ENCODE assay signal across 8 mouse cellular contexts in the genomic region with DNA sequence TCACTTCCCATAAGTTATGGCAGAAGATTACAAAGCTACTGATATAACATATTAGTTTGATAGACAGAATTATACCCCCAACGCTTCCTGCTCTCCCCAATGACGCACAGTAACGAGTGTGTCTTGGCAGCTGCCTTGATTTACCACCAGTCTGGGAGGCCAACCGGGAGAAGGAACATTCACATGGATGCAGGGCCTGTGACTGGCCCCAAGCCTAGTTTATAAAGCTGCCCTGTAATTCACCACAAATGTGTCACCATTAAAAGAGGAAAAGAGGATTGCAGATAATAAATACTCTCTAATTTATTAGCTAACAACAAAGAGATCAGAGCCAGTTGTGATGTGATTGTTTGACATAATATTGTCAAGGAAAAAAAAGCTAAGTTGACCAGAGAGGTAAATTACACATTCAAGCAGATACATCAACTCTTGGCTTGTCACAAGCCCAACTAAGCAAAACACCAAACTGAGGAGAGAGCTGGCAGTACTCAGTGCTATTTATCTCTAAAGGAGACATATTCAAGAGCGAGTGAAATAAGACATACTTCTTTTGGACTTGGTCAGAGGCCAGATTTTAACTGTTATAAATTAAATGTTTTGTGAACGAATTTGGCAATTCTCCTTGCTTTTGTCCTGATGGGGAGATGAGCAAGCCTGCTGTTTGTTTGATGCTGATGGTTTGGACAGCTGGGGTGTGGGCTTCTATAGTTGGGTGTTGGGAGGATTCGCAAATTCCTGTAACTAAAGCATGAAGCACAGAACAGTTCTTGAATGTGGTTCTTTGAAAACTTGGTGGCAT.
DNase-seq lines count a peak whose midpoint lies in the region; ATAC-seq and TF ChIP-seq lines count a peak whose summit lies in the region.

No protein-coding gene starts in this region.

- no peak for TF ChIP-seq EP300 in heart, postnatal 0 days (IDR thresholded peaks at IDR 0.05; ENCODE audit: low read depth)

- no peak overlapping the region for H3K4me2 ChIP-seq in heart, postnatal 0 days (ENCODE audit: low read depth, low read length)

- H3K36me3 ChIP-seq in heart, postnatal 0 days (replicated peaks; ENCODE audit: control insufficient read depth, insufficient read depth, low read length): no peaks in the 10 kb centered on the region

- DNase-seq in layer of hippocampus, adult 11-12 months (ENCODE audit: low spot score): peak; percentile 15
- no peak for DNase-seq in layer of hippocampus, postnatal 25 days (ENCODE audit: extremely low spot score in 1 of 2, low spot score in 1 of 2)
- DNase-seq in heart, postnatal 0 days (ENCODE audit: low spot score): no peak
- DNase-seq in layer of hippocampus, adult 9-11 months: peak; percentile 38
- DNase-seq in urinary bladder, postnatal 14 days (ENCODE audit: low spot score): peak; percentile 73
- no peak for DNase-seq in cerebellum, adult 11-12 months
- DNase-seq in gastrocnemius, adult 18-20 months (ENCODE audit: low spot score): no peak
- DNase-seq in frontal cortex, postnatal 14 days (ENCODE audit: low spot score in 2 of 2): no peak

- 0 out of 2 replicates have a peak, but pooled peaks have one; percentile 11 for ATAC-seq in heart, postnatal 0 days (ENCODE audit: insufficient read depth, low read depth)

- H3K4me3 ChIP-seq in heart, postnatal 0 days (ENCODE audit: low read depth, low read length): no peak overlapping the region

- peak overlapping the region; percentile 71 for H3K27ac ChIP-seq in heart, postnatal 0 days (ENCODE audit: low read depth)

- peaks cover 12% of the 10 kb centered on the region; the same call in 1 of the 2 replicates for H3K4me1 ChIP-seq in heart, postnatal 0 days (ENCODE audit: control insufficient read depth, insufficient read depth)

- WGBS in heart, postnatal 0 days: 44% methylated on average over 7 of the region's 7 CpGs

- no peak for TF ChIP-seq CTCF in heart, postnatal 0 days (IDR thresholded peaks at IDR 0.05; ENCODE audit: low read depth)

- H3K9me3 ChIP-seq in heart, postnatal 0 days (replicated peaks; ENCODE audit: control insufficient read depth, low read length): no peaks in the 10 kb centered on the region

- H3K9ac ChIP-seq in heart, postnatal 0 days (replicated peaks; ENCODE audit: low read depth, low read length): no peak overlapping the region

- no peaks in the 10 kb centered on the region for H3K27me3 ChIP-seq in heart, postnatal 0 days (ENCODE audit: control insufficient read depth, insufficient read depth, low read length)

Comparison
In these comparisons a context has a peak if more than half of its experiments do, and no peak if none do; other contexts are left out.
1. DNase-seq: peak in layer of hippocampus, adult 11-12 months (single experiment), layer of hippocampus, adult 9-11 months (single experiment) and urinary bladder, postnatal 14 days (single experiment); none in layer of hippocampus, postnatal 25 days (0 of 2), heart, postnatal 0 days (single experiment), cerebellum, adult 11-12 months (single experiment), gastrocnemius, adult 18-20 months (single experiment) and frontal cortex, postnatal 14 days (0 of 2).